Comparison of ENCODE assay signal across 9 mouse cellular contexts in genomic region chr7:34929614-34930262, GRCm38 (mm10). TPM values are rescaled to one million over a fixed set of nuclear protein-coding genes. Genes with fewer than 3 reads are reported as not detected.
DNase-seq lines count a peak whose midpoint lies in the region; ATAC-seq and TF ChIP-seq lines count a peak whose summit lies in the region.
"Had no signal": no experiment of that assay in that cellular context is flagged by ENCODE, and none has a peak within 500 bp of the region (broad histone marks: within the 10 kb centered on the region; RNA-seq: fewer than 3 reads in every experiment).

No protein-coding gene starts in this region.

- no peak for DNase-seq in layer of hippocampus, adult 2 months (ENCODE audit: low spot score in 2 of 2)
- DNase-seq in layer of hippocampus, adult 9-10 months (ENCODE audit: low spot score), result no peak
- peak; percentile 77 for DNase-seq in fibroblast of lung, adult 2 months (ENCODE audit: low read depth)
- DNase-seq in cerebellum, postnatal 25 days, result no peak
- DNase-seq in lung, postnatal 25 days (ENCODE audit: low spot score), result no peak
- no peak for DNase-seq in liver, postnatal 0 days

- H3K9me3 ChIP-seq in hindbrain, embryonic 12.5 days (replicated peaks), result no peaks in the 10 kb centered on the region
- H3K9me3 ChIP-seq in neural tube, embryonic 12.5 days, result no peaks in the 10 kb centered on the region
- no peaks in the 10 kb centered on the region for H3K9me3 ChIP-seq in liver, postnatal 0 days (ENCODE audit: low read length)

- peak overlapping the region; percentile 24; the same call in 1 of the 2 replicates for H3K27ac ChIP-seq in layer of hippocampus, adult 2 months
- H3K27ac ChIP-seq in hindbrain, embryonic 12.5 days, result peak overlapping the region; percentile 84
- H3K27ac ChIP-seq in neural tube, embryonic 12.5 days, result peak overlapping the region; percentile 23
- no peak overlapping the region for H3K27ac ChIP-seq in liver, postnatal 0 days (ENCODE audit: low read depth)
- H3K27ac ChIP-seq: heart, adult 2 months had no signal

- H3K36me3 ChIP-seq in hindbrain, embryonic 12.5 days, result peaks cover 13% of the 10 kb centered on the region
- H3K36me3 ChIP-seq in neural tube, embryonic 12.5 days, result peaks cover 4% of the 10 kb centered on the region; the same call in 1 of the 2 replicates
- H3K36me3 ChIP-seq in liver, postnatal 0 days (replicated peaks; ENCODE audit: insufficient read depth, low read length), result peaks cover 8% of the 10 kb centered on the region; the same call in 1 of the 2 replicates

- 0 out of 2 replicates have a peak overlapping the region, but pooled peaks have one; percentile 13 for H3K9ac ChIP-seq in hindbrain, embryonic 12.5 days
- peak overlapping the region; percentile 38; the same call in 1 of the 2 replicates for H3K9ac ChIP-seq in neural tube, embryonic 12.5 days
- H3K9ac ChIP-seq in liver, postnatal 0 days (replicated peaks), result no peak overlapping the region

- no peaks in the 10 kb centered on the region for H3K27me3 ChIP-seq in hindbrain, embryonic 12.5 days
- no peaks in the 10 kb centered on the region for H3K27me3 ChIP-seq in neural tube, embryonic 12.5 days (replicated peaks)
- H3K27me3 ChIP-seq in liver, postnatal 0 days (ENCODE audit: insufficient read depth, low read length), result no peaks in the 10 kb centered on the region

- 59% methylated on average over 8 of the region's 8 CpGs for WGBS in hindbrain, embryonic 12.5 days
- WGBS in neural tube, embryonic 12.5 days, result 66% methylated on average over 8 of the region's 8 CpGs
- 60% methylated on average over 8 of the region's 8 CpGs for WGBS in liver, postnatal 0 days (ENCODE audit: insufficient replicate concordance)

- peaks cover 34% of the 10 kb centered on the region for H3K4me1 ChIP-seq in hindbrain, embryonic 12.5 days
- peaks cover 27% of the 10 kb centered on the region for H3K4me1 ChIP-seq in neural tube, embryonic 12.5 days
- H3K4me1 ChIP-seq in liver, postnatal 0 days (ENCODE audit: insufficient read depth), result no peaks in the 10 kb centered on the region

- H3K4me2 ChIP-seq in hindbrain, embryonic 12.5 days (replicated peaks), result no peak overlapping the region
- no peak overlapping the region for H3K4me2 ChIP-seq in neural tube, embryonic 12.5 days (replicated peaks)
- H3K4me2 ChIP-seq in liver, postnatal 0 days (ENCODE audit: low read depth, low read length), result no peak overlapping the region

- no peak overlapping the region for H3K4me3 ChIP-seq in layer of hippocampus, adult 2 months
- no peak overlapping the region for H3K4me3 ChIP-seq in hindbrain, embryonic 12.5 days
- H3K4me3 ChIP-seq in neural tube, embryonic 12.5 days, result no peak overlapping the region
- no peak overlapping the region for H3K4me3 ChIP-seq in liver, postnatal 0 days (ENCODE audit: low read depth, low read length)
- H3K4me3 ChIP-seq: heart, adult 2 months had no signal

- TF ChIP-seq CTCF in layer of hippocampus, adult 2 months (conservative IDR thresholded peaks at IDR 0.05), result no peak
- no peak for TF ChIP-seq CTCF in liver, postnatal 0 days (IDR thresholded peaks at IDR 0.05; ENCODE audit: low read depth)

- ATAC-seq in hindbrain, embryonic 12.5 days (ENCODE audit: low FRiP score), result peak; percentile 57
- peak; percentile 57 for ATAC-seq in neural tube, embryonic 12.5 days (ENCODE audit: low FRiP score, low read depth)
- no peak for ATAC-seq in liver, postnatal 0 days

- TF ChIP-seq EP300 in liver, postnatal 0 days (IDR thresholded peaks at IDR 0.05; ENCODE audit: low read depth), result no peak

RNA-seq across cellular contexts. Expression of gene Pepd, which starts 17.6 kb away (rescaled TPM):
- 10 to 100 TPM; 31.4 to 31.8 TPM for total RNA-seq in layer of hippocampus, adult 2 months (2021)
- 55.6 and 56.0 TPM in 2 replicates for polyA plus RNA-seq in hindbrain, embryonic 12.5 days (2016; fragmentation: Nextera tagmentation; extraction: Ambion mirVana)
- 60.5 and 67.1 TPM in 2 replicates for polyA plus RNA-seq in neural tube, embryonic 12.5 days (2016; fragmentation: Nextera tagmentation; extraction: Ambion mirVana)
- polyA plus RNA-seq in liver, postnatal 0 days (2015; fragmentation: Nextera tagmentation; extraction: Ambion mirVana), result 27.5 and 30.2 TPM in 2 replicates
